Mouse (Mus musculus): ENCODE data around the gene Lgals7. TPM values are rescaled to one million over a fixed set of nuclear protein-coding genes. Genes with fewer than 3 reads are reported as not detected.

The Lgals7 gene
- polyA plus RNA-seq, 1 experiment from 2014 or later: 0.85 TPM

DNA sequence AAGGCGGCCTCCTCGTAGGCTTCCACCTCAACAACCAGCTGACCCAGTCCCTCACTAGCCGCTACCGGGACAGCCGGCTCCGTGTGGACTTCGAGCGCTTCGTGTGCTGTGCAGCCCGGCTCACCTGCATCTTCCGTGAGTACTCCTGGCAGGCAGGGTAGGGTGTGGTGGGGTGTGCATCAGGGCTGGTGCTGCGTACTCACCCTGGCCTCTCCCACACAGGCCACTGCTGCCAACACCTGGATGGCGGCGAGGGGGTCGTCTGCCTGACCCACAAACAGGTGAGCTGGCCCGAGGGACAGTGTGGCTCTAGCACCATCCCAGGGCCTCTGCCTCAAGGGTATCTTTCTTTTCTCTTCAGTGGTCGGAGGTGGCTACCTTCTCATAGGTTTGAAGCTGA lies 28.9 kb downstream of the Lgals7 start:
- Histone ChIP-seq H3K27ac (replicated peaks) (no peak overlapping the region), H3K27me3 (ENCODE audit: low read depth, poor library complexity, severe bottlenecking) (peaks cover 37% of the 10 kb centered on the region), H3K36me3 (peaks cover 71% of the 10 kb centered on the region), H3K4me3 (no peak overlapping the region), H3K4me1 (peaks cover 28% of the 10 kb centered on the region), H3K9me3 (replicated peaks) (no peaks in the 10 kb centered on the region)
- 95% methylated on average over 17 of the region's 17 CpGs for WGBS
- DNase-seq (ENCODE audit: low spot score): no peak

DNA sequence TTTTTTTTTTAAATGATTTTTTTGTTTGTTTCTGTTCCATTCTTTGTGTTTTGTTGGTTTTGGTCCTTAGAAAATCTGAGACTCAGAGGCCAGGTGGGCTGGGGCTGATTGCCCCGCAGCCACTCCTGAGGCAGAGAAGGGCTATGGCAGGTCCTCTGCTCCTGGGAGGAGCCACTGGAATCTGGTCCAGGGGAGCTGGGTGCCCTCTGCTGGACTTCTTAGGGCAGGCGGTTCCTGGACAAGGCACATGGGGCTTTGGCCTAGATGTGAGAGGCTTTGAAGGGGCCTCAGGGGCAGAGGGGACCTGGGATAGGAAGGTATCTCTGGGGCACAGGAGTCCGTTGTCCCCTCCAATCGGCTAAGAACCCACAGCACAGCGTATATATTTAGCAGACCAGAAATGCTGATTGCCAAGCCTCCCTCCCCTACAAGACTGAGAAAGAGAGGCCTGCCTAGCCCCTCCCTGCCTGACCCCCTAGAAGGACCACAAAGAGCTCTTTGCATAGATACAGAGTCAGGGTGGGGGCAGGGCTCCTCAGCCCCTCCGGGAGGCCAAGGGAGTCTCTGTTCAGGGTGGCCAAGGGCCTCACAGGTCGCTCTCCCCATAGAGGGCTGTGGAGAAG lies 30.1 kb downstream of the Lgals7 start:
- Histone ChIP-seq H3K9me3 (replicated peaks) (no peaks in the 10 kb centered on the region), H3K27me3 (ENCODE audit: low read depth, poor library complexity, severe bottlenecking) (peaks cover 25% of the 10 kb centered on the region), H3K4me3 (no peak overlapping the region), H3K36me3 (peaks cover 83% of the 10 kb centered on the region), H3K27ac (replicated peaks) (peak overlapping the region; percentile 59; the same call in 1 of the 2 replicates), H3K4me1 (peaks cover 21% of the 10 kb centered on the region)
- WGBS: 53% methylated on average over 7 of the region's 7 CpGs
- DNase-seq (ENCODE audit: low spot score): peak; percentile 60

DNA sequence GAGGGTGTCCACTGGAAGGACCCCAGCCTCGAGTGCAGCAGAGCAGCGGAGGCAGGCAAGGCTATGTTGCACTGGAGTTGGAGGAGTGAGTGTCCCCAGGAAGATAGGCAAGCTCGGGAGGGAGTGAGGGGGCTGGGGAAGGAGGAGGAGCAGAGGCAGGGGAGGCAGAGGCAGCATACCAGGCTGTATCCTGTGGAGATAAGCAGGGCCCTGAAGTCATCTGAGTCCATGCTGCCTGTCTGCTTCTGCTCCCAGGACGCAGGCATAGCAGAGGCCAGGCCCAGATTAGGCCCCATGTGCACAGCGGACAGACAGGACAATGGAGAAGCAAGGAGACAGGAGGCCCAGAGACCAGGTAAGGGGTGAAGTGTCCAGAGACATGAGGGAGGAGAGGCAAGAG lies 31.3 kb downstream of the Lgals7 start:
- Histone ChIP-seq H3K9me3 (replicated peaks) (no peaks in the 10 kb centered on the region), H3K27ac (replicated peaks) (peak overlapping the region; percentile 39), H3K4me1 (peaks cover 17% of the 10 kb centered on the region), H3K27me3 (ENCODE audit: low read depth, poor library complexity, severe bottlenecking) (peaks cover 13% of the 10 kb centered on the region), H3K4me3 (no peak overlapping the region), H3K36me3 (peaks cover 95% of the 10 kb centered on the region)
- 46% methylated on average over 5 of the region's 5 CpGs for WGBS
- no peak for DNase-seq (ENCODE audit: low spot score)

DNA sequence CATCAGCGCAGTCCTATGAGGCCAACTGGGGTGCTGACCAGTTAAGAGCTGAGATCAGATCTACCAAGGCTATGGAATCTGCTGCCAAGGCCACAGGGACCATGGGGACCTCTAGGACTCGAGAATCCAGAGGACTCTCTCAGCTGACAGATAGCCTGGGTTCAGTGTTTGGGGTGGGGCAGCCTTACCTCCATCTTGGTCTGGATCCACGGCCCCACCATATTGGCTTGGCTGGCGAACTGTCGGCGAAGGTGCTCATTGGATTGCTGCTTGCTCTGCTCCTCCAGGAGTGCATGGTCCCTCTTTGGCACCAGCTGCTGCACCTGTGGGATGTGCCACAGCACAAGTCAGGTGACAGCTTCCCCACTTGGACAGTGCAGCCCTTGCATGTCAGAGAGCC lies 34.0 kb downstream of the Lgals7 start:
- WGBS: 96% methylated on average over 6 of the region's 6 CpGs
- Histone ChIP-seq H3K4me1 (peaks cover 17% of the 10 kb centered on the region), H3K27me3 (ENCODE audit: low read depth, poor library complexity, severe bottlenecking) (no peaks in the 10 kb centered on the region), H3K27ac (replicated peaks) (no peak overlapping the region), H3K4me3 (no peak overlapping the region), H3K36me3 (peaks cover 99% of the 10 kb centered on the region), H3K9me3 (replicated peaks) (no peaks in the 10 kb centered on the region)
- DNase-seq (ENCODE audit: low spot score): no peak

DNA sequence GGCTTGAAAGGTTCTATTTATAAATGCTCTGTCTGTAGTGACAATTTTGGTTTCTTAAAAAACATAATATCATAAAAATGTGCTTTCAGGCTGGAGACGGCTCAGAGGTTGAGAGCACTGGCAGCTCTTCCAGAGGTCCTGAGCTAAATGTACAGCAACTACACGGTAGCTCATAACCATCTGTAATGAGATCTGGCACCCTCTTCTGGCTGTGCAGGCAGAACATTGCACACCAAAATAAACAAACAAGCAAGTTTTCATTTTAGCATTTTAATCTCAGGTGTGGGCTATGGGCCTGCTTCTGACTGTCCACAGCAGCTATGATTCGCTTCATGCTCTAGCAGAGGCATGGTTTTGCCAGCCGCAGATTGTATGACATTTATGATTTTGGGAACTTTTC lies 36.3 kb downstream of the Lgals7 start:
- 95% methylated on average over 4 of the region's 4 CpGs for WGBS
- Histone ChIP-seq H3K36me3 (peaks cover 100% of the 10 kb centered on the region), H3K27ac (replicated peaks) (no peak overlapping the region), H3K4me1 (peaks cover 5% of the 10 kb centered on the region; the same call in 1 of the 2 replicates), H3K9me3 (replicated peaks) (no peaks in the 10 kb centered on the region), H3K4me3 (no peak overlapping the region), H3K27me3 (ENCODE audit: low read depth, poor library complexity, severe bottlenecking) (no peaks in the 10 kb centered on the region)
- no peak for DNase-seq (ENCODE audit: low spot score)

DNA sequence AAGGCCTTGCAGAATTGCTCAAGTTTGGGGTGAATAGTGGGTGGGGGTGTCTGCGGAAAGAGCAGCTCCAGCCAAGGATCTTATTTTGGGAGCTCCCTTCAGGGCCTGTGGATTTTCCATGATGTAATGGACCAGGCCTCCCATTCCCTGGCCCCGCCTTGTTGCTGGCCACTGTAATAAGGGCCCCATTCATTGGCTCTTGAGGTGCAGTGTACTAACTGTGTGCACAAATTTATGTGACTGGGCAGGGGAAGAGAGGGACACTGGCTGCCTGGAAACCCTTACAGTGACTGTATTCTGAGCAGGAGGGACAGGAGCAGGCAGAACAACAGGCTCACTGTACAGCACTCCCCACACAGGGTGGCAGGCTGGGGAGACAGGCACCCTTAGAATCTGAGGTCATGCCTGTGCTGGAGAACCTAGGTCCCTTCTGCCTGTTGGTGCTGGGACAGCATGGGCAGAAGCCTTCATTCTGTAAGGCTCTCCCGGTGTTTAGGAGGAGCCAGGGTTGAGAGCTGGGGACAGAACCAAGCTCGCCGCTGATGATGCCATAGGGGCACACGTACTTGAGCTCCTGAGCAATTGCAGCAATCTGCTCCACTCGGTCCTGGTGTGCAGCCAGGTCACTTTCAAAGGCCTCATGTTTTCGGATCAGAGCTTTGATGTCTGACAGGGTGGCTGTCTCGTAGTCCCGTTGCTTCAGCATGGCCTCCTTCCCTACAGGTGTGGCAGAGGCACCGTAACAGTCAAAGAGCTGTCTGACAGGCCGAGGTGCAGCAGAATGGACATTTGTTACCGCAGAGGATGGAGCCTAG lies 37.9 kb downstream of the Lgals7 start:
- peaks cover 100% of the 10 kb centered on the region for H3K36me3 ChIP-seq
- H3K4me1 ChIP-seq: no peaks in the 10 kb centered on the region
- 91% methylated on average over 13 of the region's 13 CpGs for WGBS
- no peak overlapping the region for H3K4me3 ChIP-seq
- H3K9me3 ChIP-seq (replicated peaks): no peaks in the 10 kb centered on the region
- no peak for DNase-seq (ENCODE audit: low spot score)
- no peaks in the 10 kb centered on the region for H3K27me3 ChIP-seq (ENCODE audit: low read depth, poor library complexity, severe bottlenecking)
- no peak overlapping the region for H3K27ac ChIP-seq (replicated peaks)

DNA sequence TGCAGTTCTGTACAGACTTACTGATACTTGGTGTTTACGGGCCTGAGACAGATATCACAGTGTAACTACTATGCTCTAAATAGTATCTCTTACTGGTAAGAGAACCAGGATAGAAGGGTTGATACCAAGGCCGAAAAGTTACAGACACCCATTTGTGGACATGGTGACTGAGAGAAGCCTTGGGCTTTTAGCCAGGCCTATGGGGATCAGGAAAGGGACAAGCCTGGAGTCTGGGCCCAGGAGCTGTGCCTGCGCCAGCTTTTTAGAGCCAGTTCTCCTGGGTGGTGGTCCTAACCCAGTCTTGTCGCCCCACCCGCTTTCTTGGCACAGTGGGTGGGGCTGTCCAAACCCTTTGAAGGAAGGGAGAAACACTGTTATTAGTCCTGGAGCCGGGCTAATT lies 38.5 kb downstream of the Lgals7 start:
- no peak overlapping the region for H3K4me3 ChIP-seq
- WGBS: 93% methylated on average over 6 of the region's 6 CpGs
- peaks cover 100% of the 10 kb centered on the region for H3K36me3 ChIP-seq
- no peak for DNase-seq (ENCODE audit: low spot score)
- H3K27me3 ChIP-seq (ENCODE audit: low read depth, poor library complexity, severe bottlenecking): no peaks in the 10 kb centered on the region
- no peak overlapping the region for H3K27ac ChIP-seq (replicated peaks)
- no peaks in the 10 kb centered on the region for H3K9me3 ChIP-seq (replicated peaks)
- no peaks in the 10 kb centered on the region for H3K4me1 ChIP-seq

DNA sequence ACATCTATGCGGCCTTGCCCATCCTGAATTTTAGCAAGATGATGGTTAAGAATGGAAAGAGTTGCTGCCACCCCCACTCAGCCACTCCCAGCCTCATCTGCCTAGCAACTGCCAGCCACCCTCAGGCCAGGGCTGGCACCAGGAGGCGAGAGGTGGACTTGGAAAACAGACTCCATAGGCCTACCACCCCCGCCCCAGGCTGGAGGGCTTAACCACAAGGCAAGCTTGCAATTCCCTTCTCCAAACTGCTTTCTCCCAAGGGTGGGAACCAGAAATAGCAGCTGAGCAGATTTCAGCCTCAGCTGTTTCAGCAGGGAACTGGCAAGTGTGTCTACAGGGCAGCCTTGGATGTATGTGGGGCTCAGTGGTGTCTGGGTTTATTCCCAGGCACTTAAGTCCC lies 39.2 kb downstream of the Lgals7 start:
- Histone ChIP-seq H3K27ac (replicated peaks) (no peak overlapping the region), H3K27me3 (ENCODE audit: low read depth, poor library complexity, severe bottlenecking) (no peaks in the 10 kb centered on the region), H3K4me1 (no peaks in the 10 kb centered on the region), H3K36me3 (peaks cover 100% of the 10 kb centered on the region), H3K9me3 (replicated peaks) (no peaks in the 10 kb centered on the region), H3K4me3 (no peak overlapping the region)
- DNase-seq (ENCODE audit: low spot score): no peak
- WGBS: 96% methylated on average over 3 of the region's 3 CpGs

DNA sequence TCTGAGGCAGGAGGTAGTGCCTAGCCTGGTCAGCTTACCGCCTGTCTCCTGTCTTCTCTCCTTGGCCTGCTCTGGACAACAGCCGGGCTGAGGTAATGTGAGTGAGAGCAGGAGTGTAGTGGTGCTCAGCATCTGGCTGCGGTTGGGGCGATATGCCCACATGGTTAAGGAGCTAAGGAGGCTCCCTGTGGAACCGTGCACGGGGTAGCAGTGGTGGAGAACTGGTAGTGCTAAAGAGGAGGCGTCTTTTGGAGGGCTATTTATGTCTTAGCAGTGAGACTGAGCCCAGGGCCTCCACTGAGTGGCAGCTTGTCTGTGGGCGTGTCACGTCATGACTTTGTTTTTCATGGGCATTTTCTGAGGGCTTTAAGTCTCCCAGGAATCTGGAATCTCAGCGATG lies 40.1 kb downstream of the Lgals7 start:
- Histone ChIP-seq H3K27me3 (ENCODE audit: low read depth, poor library complexity, severe bottlenecking) (no peaks in the 10 kb centered on the region), H3K36me3 (peaks cover 100% of the 10 kb centered on the region), H3K4me1 (no peaks in the 10 kb centered on the region), H3K9me3 (replicated peaks) (no peaks in the 10 kb centered on the region), H3K4me3 (no peak overlapping the region), H3K27ac (replicated peaks) (no peak overlapping the region)
- no peak for DNase-seq (ENCODE audit: low spot score)
- WGBS: 91% methylated on average over 10 of the region's 10 CpGs

DNA sequence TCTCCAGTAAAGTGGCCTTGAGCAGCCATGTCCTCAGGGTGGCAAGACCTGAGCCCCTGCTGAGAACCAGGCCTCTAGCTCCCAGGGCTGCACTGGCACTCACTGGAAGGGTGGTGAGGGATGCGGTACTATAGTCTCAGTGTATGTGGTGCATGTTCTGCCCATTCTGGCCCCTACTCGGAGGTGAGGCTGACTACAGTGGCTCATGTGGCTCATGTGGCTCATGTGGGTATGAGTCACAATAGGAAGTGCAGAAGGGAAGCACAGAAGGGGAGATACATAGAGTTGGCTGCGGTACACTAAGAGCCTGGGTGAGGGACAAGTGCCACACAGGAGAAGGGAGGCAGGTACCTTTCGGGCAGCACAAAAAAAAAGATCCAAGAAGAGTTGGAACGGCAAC lies 43.5 kb downstream of the Lgals7 start:
- H3K4me1 ChIP-seq: no peaks in the 10 kb centered on the region

DNA sequence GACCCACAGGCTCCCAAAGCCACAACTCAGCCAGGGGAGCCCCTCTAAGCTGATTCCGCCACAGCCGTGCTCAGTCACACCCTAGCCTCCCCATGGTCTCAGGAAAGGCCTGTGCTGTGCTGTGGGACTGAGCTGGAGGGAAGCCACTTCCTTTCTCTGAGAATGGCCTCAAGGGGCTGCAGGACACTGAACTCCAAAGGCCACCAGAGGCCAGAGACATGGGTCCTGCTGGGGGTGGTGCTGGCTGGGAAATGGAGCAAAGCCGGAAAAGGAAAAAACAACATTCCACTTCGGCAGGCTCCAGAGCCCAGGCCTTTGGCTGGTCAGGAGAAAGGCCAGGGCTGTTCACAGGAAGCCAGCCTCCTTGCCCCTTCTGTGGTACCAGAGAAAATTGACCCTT lies 48.0 kb downstream of the Lgals7 start:
- Histone ChIP-seq H3K36me3 (peaks cover 100% of the 10 kb centered on the region), H3K27me3 (ENCODE audit: low read depth, poor library complexity, severe bottlenecking) (no peaks in the 10 kb centered on the region)

More for the DNA sequence above, 43.5 kb downstream of the Lgals7 start:
- Histone ChIP-seq H3K9me3 (replicated peaks) (no peaks in the 10 kb centered on the region), H3K4me3 (no peak overlapping the region), H3K27me3 (ENCODE audit: low read depth, poor library complexity, severe bottlenecking) (no peaks in the 10 kb centered on the region), H3K36me3 (peaks cover 100% of the 10 kb centered on the region), H3K27ac (replicated peaks) (no peak overlapping the region)
- 93% methylated on average over 5 of the region's 5 CpGs for WGBS
- DNase-seq (ENCODE audit: low spot score): no peak

DNA sequence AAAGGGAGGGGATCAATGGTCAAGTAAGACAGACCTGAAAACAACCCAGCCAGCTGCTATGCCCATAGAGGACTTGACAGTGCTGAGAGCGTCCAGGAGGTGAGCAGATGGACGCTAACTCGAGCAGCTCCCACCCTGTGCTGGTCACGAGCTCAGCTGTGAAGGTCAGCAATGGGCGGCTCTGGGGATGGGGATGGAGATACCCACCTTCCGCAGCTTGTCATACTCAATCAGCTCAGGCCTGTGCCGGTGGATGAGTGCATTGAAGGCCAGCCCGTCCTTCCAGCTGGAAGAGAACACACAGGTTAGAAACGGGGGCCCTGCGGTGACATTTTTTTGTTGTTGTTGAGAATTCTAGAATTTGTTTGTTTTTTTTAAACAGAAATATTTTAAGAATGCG lies 49.5 kb downstream of the Lgals7 start:
- Histone ChIP-seq H3K4me1 (peaks cover 2% of the 10 kb centered on the region; the same call in 1 of the 2 replicates), H3K4me3 (no peak overlapping the region), H3K36me3 (peaks cover 100% of the 10 kb centered on the region), H3K27ac (replicated peaks) (no peak overlapping the region), H3K27me3 (ENCODE audit: low read depth, poor library complexity, severe bottlenecking) (no peaks in the 10 kb centered on the region), H3K9me3 (replicated peaks) (no peaks in the 10 kb centered on the region)
- WGBS: 78% methylated on average over 11 of the region's 11 CpGs
- no peak for DNase-seq (ENCODE audit: low spot score)

More for the DNA sequence above, 48.0 kb downstream of the Lgals7 start:
- no peaks in the 10 kb centered on the region for H3K9me3 ChIP-seq (replicated peaks)
- no peak overlapping the region for H3K4me3 ChIP-seq
- no peak overlapping the region for H3K27ac ChIP-seq (replicated peaks)
- no peaks in the 10 kb centered on the region for H3K4me1 ChIP-seq
- 75% methylated on average over 4 of the region's 4 CpGs for WGBS
- DNase-seq (ENCODE audit: low spot score): no peak
